Mouse (Mus musculus): ENCODE data around the gene Nrd1.

DNA sequence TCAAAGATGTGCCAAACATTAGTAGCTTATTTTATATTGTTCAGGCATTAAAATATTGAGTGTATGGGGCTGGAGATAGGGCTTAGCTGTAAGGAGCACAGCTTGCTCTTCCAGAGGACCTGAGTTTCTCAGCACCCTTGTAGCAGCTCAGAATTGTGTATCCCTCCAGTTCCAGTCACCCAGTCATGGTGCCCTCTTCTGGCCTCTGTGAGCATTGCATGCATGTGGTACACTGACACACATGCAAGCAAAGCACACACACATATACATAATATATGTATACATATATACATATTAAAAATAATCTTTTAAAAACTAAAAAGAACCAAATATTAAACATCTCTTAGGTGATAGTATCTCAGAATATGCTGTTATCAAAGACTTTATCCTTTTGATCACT is 35.9 kb downstream of the Nrd1 start:
- TF ChIP-seq POLR2A (IDR thresholded peaks at IDR 0.05; ENCODE audit: control insufficient read depth in 1 of 2, insufficient read depth in 1 of 2, low read depth in 1 of 2, low read length in 2 of 2, poor library complexity in 1 of 2) (no peak), KAT2A (conservative IDR thresholded peaks at IDR 0.05; ENCODE audit: low read depth, low read length) (no peak)

Data from MEL (cell line).